Mouse (Mus musculus) midbrain, embryonic 10.5 days (tissue): ENCODE data around the gene Tmub2. TPM values are rescaled to one million over a fixed set of nuclear protein-coding genes. Genes with fewer than 3 reads are reported as not detected.
A peak's percentile ranks its signal among the peaks of the same experiment; 100 is the strongest.

Experiments used
- DNase-seq: peaks from one replicate; pipeline ENCODE4 v3.0.0-alpha.2; 2017; ENCODE audit warnings: low spot score
- H3K27ac ChIP-seq: fragments of 300-500 bp; sonication (generic); replicated peaks from 2 replicates; pipeline ENCODE4 v1.5.1; 2016; ENCODE audit warnings: mild to moderate bottlenecking
- H3K27me3 ChIP-seq: fragments of 300-500 bp; sonication (generic); 2 replicates; pipeline ENCODE4 v1.6.1; 2016; ENCODE audit warnings: low read depth, mild to moderate bottlenecking; ENCODE audit not compliant: poor library complexity, severe bottlenecking
- H3K36me3 ChIP-seq: fragments of 300-500 bp; sonication (generic); 2 replicates; pipeline ENCODE4 v1.6.1; 2016; ENCODE audit warnings: mild to moderate bottlenecking, moderate library complexity
- H3K4me1 ChIP-seq: fragments of 300-500 bp; sonication (generic); 2 replicates; pipeline ENCODE4 v1.6.1; 2016
- H3K4me3 ChIP-seq: fragments of 300-500 bp; sonication (generic); 2 replicates; pipeline ENCODE4 v1.5.1; 2016; ENCODE audit warnings: mild to moderate bottlenecking, moderate library complexity
- H3K9me3 ChIP-seq: fragments of 300-500 bp; sonication (generic); replicated peaks from 2 replicates; pipeline ENCODE4 v1.6.1; 2016; ENCODE audit warnings: mild to moderate bottlenecking
- WGBS: fragments of 180-500 bp; shearing (Covaris S2); methylation state at CpG from one replicate; pipeline ENCODE4 v1.1.7; 2016; 5-methylcytosine and 5-hydroxymethylcytosine counted together
- polyA plus RNA-seq: library from polyadenylated mRNA; unstranded; fragments of >200 nt; fragmentation: Nextera tagmentation; extraction: Ambion mirVana; gene quantifications from 2 replicates; pipeline ENCODE4 v1.2.1, GENCODE M21; 2016

Gene Tmub2
- polyA plus RNA-seq, 1 experiment from 2014 or later = 51.3 TPM

DNA sequence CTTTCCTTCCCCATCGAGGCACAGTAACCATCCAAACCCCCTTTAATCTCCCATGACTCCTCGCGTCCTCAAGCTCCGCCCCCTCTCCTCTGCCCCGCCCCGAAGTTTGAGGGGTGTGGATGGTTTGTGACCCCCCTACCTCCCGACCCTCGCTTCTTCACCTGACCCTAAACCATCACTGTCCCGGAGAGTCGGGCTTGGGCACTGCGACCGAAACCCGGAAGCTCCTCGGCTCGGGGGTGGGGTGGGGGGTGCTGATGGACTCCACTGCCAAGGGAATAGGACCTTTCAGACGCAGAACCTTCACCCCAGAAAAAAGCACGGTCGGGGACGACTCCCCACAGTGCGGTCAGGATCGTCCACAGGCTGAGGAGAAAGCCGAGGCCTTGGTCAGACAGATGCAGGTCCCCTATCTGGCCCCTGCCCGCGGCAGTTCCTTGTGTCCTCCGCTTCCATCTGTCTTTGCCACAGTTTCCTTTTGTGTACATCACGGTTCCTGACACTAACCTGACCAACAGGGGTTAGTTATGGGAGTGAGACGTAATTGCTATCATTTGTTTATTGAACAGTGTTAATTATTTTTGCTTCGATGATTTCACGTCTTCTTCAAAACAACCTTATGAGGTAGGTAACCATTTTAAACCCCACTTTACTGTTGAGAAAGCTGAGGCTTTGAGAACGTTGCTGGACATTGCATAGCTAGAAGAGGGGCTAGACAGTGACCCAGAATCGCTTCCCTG is 534 bp downstream of the Tmub2 start:
- Histone ChIP-seq H3K4me1 (peaks cover 24% of the 10 kb centered on the region), H3K4me3 (peak overlapping the region; percentile 81), H3K27ac (peak overlapping the region; percentile 89), H3K9me3 (no peaks in the 10 kb centered on the region), H3K36me3 (peaks cover 32% of the 10 kb centered on the region), H3K27me3 (no peaks in the 10 kb centered on the region)
- 6% methylated on average over 31 of the region's 31 CpGs for WGBS
- DNase-seq = no peak

DNA sequence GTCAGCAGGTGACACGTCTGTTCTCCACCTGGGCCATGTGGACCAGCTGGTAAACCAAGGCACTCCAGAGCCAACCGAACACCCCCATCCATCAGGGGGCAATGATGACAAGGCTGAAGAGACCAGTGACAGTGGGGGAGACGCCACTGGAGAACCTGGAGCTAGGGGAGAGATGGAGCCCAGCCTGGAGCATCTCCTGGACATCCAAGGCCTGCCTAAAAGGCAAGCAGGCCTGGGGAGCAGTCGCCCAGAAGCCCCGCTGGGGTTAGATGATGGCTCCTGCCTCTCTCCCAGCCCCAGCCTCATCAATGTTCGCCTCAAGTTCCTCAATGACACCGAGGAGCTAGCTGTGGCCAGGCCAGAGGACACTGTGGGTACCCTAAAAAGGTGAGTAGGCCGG is 2.8 kb downstream of the Tmub2 start:
- Histone ChIP-seq H3K36me3 (peaks cover 54% of the 10 kb centered on the region), H3K27me3 (no peaks in the 10 kb centered on the region), H3K4me1 (peaks cover 24% of the 10 kb centered on the region), H3K27ac (no peak overlapping the region), H3K4me3 (peak overlapping the region; percentile 9; the same call in 1 of the 2 replicates), H3K9me3 (no peaks in the 10 kb centered on the region)
- DNase-seq = no peak
- 86% methylated on average over 8 of the region's 8 CpGs for WGBS

DNA sequence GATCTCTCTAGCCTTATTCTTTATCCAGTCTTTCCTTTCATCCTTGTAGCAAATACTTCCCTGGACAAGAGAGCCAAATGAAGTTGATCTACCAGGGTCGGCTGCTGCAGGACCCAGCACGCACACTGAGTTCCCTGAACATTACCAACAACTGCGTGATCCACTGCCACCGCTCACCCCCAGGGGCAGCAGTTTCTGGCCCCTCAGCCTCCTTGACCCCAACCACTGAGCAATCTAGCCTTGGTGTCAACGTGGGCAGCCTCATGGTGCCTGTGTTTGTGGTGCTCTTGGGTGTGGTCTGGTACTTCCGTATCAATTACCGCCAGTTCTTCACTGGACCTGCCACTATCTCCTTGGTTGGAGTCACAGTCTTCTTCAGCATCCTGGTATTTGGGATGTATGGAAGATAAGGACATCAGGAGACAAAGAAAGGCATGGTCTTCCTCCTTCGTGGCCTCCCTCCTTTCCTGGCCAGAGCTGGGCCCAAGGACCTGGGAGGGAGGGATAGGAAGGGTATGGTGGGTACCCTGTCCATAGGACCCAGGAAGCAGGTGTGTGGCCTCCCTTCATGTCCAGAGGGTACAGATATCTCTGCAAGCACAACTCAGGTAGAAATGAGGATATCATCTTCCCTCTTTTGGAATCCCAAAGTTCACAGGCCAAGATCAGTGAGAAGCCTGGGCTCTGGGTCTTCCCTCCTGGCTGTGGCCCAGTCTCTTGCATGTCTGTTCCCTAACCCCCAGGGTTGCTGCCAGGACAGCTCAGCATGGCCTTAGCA is 3.5 kb downstream of the Tmub2 start:
- H3K27me3 ChIP-seq = no peaks in the 10 kb centered on the region
- H3K9me3 ChIP-seq = no peaks in the 10 kb centered on the region
- DNase-seq = no peak
- peaks cover 24% of the 10 kb centered on the region for H3K4me1 ChIP-seq
- 90% methylated on average over 8 of the region's 8 CpGs for WGBS
- peaks cover 62% of the 10 kb centered on the region for H3K36me3 ChIP-seq
- peak overlapping the region; percentile 20 for H3K4me3 ChIP-seq
- H3K27ac ChIP-seq = no peak overlapping the region

DNA sequence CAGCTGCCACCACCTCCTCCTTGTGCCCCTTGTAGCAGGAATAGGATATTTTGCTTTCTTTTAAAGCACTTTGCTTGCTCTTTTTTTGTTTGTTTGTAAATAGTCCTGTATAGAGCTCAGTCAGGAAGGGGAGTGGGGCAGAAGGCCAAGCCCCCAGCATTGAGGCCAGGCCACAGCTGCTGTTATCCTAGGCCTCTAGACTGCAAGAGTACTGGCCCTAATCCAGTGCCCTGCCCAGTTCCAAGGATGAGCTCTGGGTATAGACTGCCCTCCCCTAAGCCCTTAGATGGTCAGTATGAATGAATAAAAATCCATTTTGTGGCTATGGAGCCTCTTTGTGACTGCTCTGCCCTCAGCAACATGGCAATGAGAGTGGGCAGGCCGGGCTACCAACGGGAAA is 4.2 kb downstream of the Tmub2 start:
- Histone ChIP-seq H3K9me3 (no peaks in the 10 kb centered on the region), H3K27me3 (no peaks in the 10 kb centered on the region), H3K36me3 (peaks cover 69% of the 10 kb centered on the region), H3K27ac (no peak overlapping the region), H3K4me3 (no peak overlapping the region), H3K4me1 (peaks cover 25% of the 10 kb centered on the region)
- no peak for DNase-seq
- WGBS = 88% methylated on average over 2 of the region's 2 CpGs

DNA sequence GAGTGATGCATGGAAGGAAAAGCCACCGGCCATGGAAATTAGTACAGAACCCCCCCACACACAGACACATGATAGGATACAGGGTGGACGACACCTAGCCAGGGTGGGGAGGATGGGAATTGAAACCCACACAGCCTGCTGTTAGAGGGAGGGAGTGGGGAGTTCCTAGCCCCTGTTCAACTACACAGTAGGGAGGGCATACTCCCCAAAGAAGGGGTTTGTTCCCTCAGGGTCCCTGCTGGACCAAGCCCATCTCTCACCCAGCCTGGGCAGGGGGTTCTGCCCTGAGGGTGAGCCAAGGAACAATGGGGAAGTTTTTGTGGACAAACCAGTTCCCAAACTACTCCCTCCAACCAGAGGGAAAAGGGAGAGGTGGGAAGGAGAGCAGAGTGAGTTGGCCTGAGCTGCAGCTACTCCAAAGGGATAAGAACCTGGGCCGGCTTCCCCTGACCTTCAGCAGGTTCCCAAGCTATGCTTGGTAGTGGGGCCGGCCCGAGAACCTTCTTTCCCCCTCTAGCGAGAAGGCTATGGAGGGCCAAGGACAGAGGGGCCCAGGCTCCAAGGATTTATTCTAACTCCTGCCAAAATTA is 4.9 kb downstream of the Tmub2 start:
- WGBS = 63% methylated on average over 6 of the region's 6 CpGs
- Histone ChIP-seq H3K9me3 (no peaks in the 10 kb centered on the region), H3K27ac (no peak overlapping the region), H3K27me3 (no peaks in the 10 kb centered on the region), H3K4me1 (peaks cover 32% of the 10 kb centered on the region), H3K4me3 (0 out of 2 replicates have a peak overlapping the region, but pooled peaks have one; percentile 16), H3K36me3 (peaks cover 76% of the 10 kb centered on the region)
- no peak for DNase-seq

DNA sequence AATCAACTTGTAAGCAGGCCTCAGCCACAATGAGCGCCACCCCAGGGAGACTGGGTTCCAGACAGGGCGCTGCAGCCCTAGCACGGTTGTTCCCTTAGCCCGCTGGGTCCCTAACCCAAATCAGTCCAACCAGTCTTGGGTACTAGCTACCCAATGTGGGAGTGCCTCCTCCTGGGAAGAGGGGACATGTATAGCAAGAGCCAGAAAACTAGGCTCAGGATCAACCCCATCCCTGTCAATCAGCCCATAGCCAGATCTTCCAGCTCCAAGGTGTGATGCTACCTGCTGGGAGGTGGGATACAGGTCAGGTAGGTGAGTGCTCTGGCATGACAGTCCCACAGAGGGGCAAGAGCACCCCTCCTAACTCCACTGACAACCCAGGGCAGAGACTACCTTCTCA is 5.4 kb downstream of the Tmub2 start:
- H3K4me1 ChIP-seq = peaks cover 36% of the 10 kb centered on the region
- H3K27me3 ChIP-seq = no peaks in the 10 kb centered on the region
- WGBS = 83% methylated on average over 4 of the region's 4 CpGs
- H3K36me3 ChIP-seq = peaks cover 76% of the 10 kb centered on the region
- no peak for DNase-seq
- H3K4me3 ChIP-seq = no peak overlapping the region
- no peaks in the 10 kb centered on the region for H3K9me3 ChIP-seq
- no peak overlapping the region for H3K27ac ChIP-seq

DNA sequence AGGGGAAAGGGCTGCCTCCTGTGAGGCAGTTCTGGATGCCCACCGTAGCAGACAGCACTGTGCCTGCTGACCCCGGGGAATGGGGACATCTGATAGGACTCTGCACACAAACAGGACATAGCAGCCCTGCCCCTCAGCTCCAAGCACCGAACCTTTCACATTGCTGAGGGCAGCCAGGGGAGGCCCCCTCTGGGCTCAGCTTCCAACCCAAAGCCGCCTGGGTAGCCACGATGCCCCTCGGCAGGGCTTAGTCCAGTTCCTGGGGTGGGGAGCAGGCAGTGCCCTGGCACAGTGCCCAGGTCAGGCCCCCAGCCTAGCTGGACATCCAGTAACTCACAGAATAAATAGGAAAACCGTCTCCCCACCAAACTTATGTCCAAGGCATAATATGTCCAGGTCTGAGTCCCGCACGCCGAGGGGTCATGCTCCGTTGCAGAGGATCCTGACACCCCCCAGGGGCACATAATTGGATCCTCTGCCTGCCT is 6.4 kb downstream of the Tmub2 start:
- H3K27ac ChIP-seq = no peak overlapping the region
- peaks cover 32% of the 10 kb centered on the region for H3K4me1 ChIP-seq
- DNase-seq = no peak
- WGBS = 82% methylated on average over 11 of the region's 11 CpGs
- no peaks in the 10 kb centered on the region for H3K9me3 ChIP-seq
- peaks cover 76% of the 10 kb centered on the region for H3K36me3 ChIP-seq
- H3K27me3 ChIP-seq = no peaks in the 10 kb centered on the region
- H3K4me3 ChIP-seq = no peak overlapping the region; the same call in 1 of the 2 replicates

DNA sequence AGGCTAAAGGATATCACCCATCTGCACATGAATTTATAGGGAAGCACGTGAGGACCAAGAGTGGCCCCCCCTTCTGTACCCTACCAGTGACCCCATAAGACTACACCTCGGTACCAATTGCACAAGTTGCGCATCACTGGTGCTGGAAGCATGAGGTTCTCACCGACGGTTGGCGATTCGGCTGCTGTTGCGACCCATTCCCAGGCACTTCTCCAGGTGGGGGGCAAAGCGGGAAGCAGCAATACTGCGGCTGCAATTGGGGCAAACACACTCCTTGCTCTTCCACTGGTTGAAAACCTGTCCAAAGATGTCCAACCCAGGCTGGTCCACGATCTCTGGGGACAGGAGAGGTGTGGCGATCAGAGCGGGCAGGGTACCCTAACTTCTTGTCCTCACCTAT is 9.2 kb downstream of the Tmub2 start:
- H3K36me3 ChIP-seq = peaks cover 57% of the 10 kb centered on the region
- H3K9me3 ChIP-seq = no peaks in the 10 kb centered on the region
- peaks cover 37% of the 10 kb centered on the region for H3K4me1 ChIP-seq
- H3K27me3 ChIP-seq = no peaks in the 10 kb centered on the region
- peak overlapping the region; percentile 94 for H3K4me3 ChIP-seq
- no peak overlapping the region for H3K27ac ChIP-seq
- WGBS = 95% methylated on average over 13 of the region's 13 CpGs
- no peak for DNase-seq

DNA sequence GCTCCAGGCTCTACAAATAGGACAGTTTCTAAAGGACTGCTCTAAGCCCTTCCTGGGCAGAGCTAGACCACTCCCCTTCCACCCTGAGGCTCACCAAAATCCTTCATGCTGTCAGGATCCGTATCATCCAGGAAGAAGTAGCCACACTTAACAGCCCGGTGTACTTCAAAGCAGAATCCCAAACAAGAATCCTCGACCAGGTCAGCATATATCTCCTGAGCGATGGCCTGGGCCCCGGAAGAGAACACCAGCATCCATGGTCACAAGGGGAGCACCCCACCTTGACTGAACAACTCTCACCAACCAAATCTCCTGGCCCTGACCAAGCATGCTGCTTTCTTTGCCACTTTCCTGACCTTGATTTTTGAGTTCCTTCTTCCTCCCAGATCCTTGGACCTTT is 9.7 kb downstream of the Tmub2 start:
- no peak overlapping the region for H3K27ac ChIP-seq

DNA sequence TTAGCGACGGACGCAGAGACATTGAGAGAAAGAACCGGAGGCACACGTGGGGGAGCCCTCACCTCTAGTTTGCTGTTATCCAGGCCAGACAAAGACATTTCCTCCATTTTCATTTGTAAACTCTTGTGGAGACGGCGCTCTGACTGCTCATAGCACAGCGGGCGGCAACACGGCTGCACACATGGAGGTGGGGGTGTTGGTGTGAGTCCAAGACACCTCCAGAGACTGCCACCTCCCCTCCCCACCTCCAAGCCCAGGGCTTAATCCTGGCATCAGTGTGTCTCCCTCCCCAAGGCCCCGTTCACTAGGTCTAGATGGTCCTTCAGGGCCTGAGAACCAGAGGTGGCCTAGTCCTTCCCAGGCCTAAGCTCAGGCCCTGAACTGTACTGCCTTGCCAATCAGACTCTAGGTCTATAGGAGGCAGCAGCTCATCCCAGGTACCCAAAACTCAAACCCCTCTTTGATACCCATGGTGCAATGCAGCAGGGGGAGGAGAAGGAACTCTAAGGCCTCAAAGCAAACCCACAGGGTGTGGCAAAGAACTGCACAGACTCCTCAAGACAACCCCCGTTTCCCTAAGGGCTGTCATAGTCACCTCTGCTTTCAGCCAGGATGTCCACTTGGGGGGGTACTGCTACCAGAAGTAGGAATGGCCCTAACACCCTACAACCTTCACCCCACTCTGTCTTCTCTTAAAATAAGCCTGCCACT is 10.3 kb downstream of the Tmub2 start:
- 82% methylated on average over 12 of the region's 12 CpGs for WGBS
- H3K4me1 ChIP-seq = peaks cover 35% of the 10 kb centered on the region
- H3K4me3 ChIP-seq = peak overlapping the region; percentile 94
- no peaks in the 10 kb centered on the region for H3K9me3 ChIP-seq
- H3K36me3 ChIP-seq = peaks cover 46% of the 10 kb centered on the region
- peak overlapping the region; percentile 98 for H3K27ac ChIP-seq
- H3K27me3 ChIP-seq = no peaks in the 10 kb centered on the region
- DNase-seq = no peak

More for the DNA sequence above, 9.7 kb downstream of the Tmub2 start:
- Histone ChIP-seq H3K9me3 (no peaks in the 10 kb centered on the region), H3K27me3 (no peaks in the 10 kb centered on the region), H3K4me3 (peak overlapping the region; percentile 94), H3K4me1 (peaks cover 34% of the 10 kb centered on the region), H3K36me3 (peaks cover 52% of the 10 kb centered on the region)
- DNase-seq = no peak
- WGBS = 89% methylated on average over 5 of the region's 5 CpGs

DNA sequence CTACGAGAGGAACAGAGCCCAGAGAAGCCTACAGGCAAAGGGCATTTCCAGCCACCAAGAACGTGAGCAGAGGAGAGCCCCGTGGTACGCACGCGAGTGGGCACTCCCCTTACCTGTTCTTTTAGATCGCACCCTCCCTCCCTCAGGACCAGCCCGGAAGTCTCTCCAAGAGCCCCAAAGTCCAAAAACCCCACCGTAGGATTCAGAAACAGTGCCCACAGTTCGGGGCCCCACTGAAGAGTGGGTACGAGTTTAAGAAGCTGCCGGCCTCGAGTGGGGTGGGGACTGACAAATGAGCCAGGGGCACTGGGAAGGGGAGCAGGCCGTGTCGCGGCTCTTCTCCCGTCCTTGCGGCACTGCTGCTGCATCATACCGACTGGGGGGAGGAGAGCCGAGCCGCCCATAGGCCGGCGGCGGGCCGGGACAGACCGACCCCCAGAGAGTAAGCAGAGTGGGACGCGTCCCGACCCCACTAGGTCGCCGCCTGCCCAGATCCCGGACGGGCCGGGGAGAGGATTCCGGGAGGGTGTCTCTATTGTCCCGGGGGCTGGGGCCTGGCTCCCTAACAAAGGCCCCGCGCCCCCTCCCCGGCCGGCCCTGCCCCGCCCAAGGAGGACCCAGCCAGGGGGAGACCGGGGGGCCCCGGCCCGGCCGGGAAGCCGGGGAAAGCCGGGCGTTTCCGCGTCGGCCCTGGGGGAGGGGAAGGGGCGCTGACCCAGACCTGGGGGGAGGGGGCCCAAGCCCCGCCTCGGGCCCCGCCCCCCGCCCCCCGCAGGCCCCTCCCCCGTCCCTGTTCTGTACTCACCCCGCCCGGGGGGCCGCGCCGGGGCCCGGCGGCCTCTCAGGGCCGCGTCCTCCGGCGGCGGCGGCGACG is 11.1 kb downstream of the Tmub2 start:
- Histone ChIP-seq H3K9me3 (no peaks in the 10 kb centered on the region), H3K27me3 (no peaks in the 10 kb centered on the region), H3K27ac (peak overlapping the region; percentile 98), H3K4me3 (peak overlapping the region; percentile 94), H3K4me1 (peaks cover 35% of the 10 kb centered on the region), H3K36me3 (peaks cover 38% of the 10 kb centered on the region)
- under 1% methylated on average over 61 of the region's 73 CpGs for WGBS
- DNase-seq = peak; percentile 82
